Mouse (Mus musculus) ES-Bruce4 (cell line): ENCODE measurements around the gene Strap. TPM values are rescaled to one million over a fixed set of nuclear protein-coding genes. Genes with fewer than 3 reads are reported as not detected.
"Not testable (repeated sequence)": the region's sequence is repeated elsewhere in the genome, so short reads cannot be mapped to it uniquely, and the experiment has no call there.

Experiments used
- H3K27ac ChIP-seq: 2 replicates; pipeline ENCODE4 v1.5.1; 2012; ENCODE audit warnings: low read length, inconsistent platforms; ENCODE audit not compliant: insufficient read depth
- H3K27me3 ChIP-seq: 2 replicates; pipeline ENCODE4 v1.6.1; 2012; ENCODE audit warnings: mild to moderate bottlenecking, low read length, inconsistent platforms; ENCODE audit not compliant: control insufficient read depth, poor library complexity, insufficient read depth, severe bottlenecking
- H3K36me3 ChIP-seq: 2 replicates; pipeline ENCODE4 v1.6.1; 2012; ENCODE audit warnings: inconsistent platforms, mild to moderate bottlenecking, low read length, moderate library complexity; ENCODE audit not compliant: control insufficient read depth, poor library complexity, insufficient read depth, severe bottlenecking
- H3K4me1 ChIP-seq: one replicate; pipeline ENCODE4 v1.8.1; 2011; ENCODE audit warnings: low read length; ENCODE audit not compliant: control insufficient read depth, insufficient read depth
- H3K4me3 ChIP-seq: 2 replicates; pipeline ENCODE4 v1.5.1; 2011; ENCODE audit warnings: low read depth, mild to moderate bottlenecking, low read length
- H3K9ac ChIP-seq: 2 replicates; pipeline ENCODE4 v1.6.1; 2012; ENCODE audit warnings: low read depth, mild to moderate bottlenecking, inconsistent platforms; ENCODE audit not compliant: poor library complexity, severe bottlenecking
- H3K9me3 ChIP-seq: replicated peaks from 2 replicates; pipeline ENCODE4 v1.6.1; 2012; ENCODE audit warnings: mild to moderate bottlenecking, low read length, inconsistent platforms; ENCODE audit not compliant: control insufficient read depth, poor library complexity, insufficient read depth, severe bottlenecking
- CTCF ChIP-seq: IDR thresholded peaks from one replicate; pipeline ENCODE4 v1.8.1; 2011; ENCODE audit warnings: low read depth, low read length
- EP300 ChIP-seq: IDR thresholded peaks from 2 replicates; pipeline ENCODE4 v1.6.1; 2011; ENCODE audit warnings: low read depth, low read length; ENCODE audit not compliant: insufficient read depth
- POLR2A ChIP-seq: IDR thresholded peaks from one replicate; pipeline ENCODE4 v1.8.1; 2011; ENCODE audit warnings: low read length; ENCODE audit not compliant: insufficient read depth
- polyA plus RNA-seq: library from polyadenylated mRNA; stranded (reverse); fragments of >200 nt; gene quantifications from 2 replicates; pipeline ENCODE4 v1.2.4, GENCODE M21; 2011; ENCODE audit warnings: low read depth; ENCODE audit not compliant: missing spikeins, insufficient read depth, insufficient read length

Strap gene
- polyA plus RNA-seq, 1 experiment, result 117 TPM

GRCm38 (mm10) chr6:137704300-137704939 is 30.5 kb upstream of the Strap start:
- no peak for TF ChIP-seq CTCF
- Histone ChIP-seq H3K27me3 (no peaks in the 10 kb centered on the region), H3K4me1 (no peaks in the 10 kb centered on the region), H3K4me3 (no peak overlapping the region), H3K36me3 (no peaks in the 10 kb centered on the region), H3K9ac (no peak overlapping the region), H3K27ac (no peak overlapping the region), H3K9me3 (peaks cover under 1% of the 10 kb centered on the region; the same call in 1 of the 2 replicates)

DNA sequence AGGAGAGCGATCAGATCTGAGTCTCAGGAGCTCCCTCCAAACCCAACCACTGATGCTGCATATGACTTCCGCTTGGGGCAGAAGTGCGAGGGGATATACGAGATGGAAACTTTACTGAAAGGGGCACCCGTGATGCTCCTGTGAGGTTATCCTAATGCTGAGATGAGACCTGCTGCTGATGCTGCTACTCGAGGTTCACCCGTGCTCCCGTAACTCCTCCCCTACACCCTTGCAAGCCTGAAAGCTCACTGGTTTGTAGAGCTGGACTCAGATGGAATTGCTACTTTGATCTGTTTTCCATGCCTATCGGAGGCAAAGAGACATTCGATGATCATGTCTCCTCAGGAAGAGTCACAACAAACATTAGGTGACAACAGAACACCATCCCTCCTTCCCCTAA is 28.7 kb upstream of the Strap start:
- Histone ChIP-seq H3K4me1 (no peaks in the 10 kb centered on the region), H3K27me3 (no peaks in the 10 kb centered on the region), H3K4me3 (no peak overlapping the region), H3K9me3 (peaks cover 9% of the 10 kb centered on the region), H3K27ac (no peak overlapping the region), H3K36me3 (no peaks in the 10 kb centered on the region), H3K9ac (no peak overlapping the region)
- TF ChIP-seq POLR2A (no peak), EP300 (no peak), CTCF (no peak)

GRCm38 (mm10) chr6:137708726-137709405 is 26.0 kb upstream of the Strap start:
- H3K9me3 ChIP-seq, H3K4me1 ChIP-seq, H3K36me3 ChIP-seq, H3K4me3 ChIP-seq, H3K9ac ChIP-seq, H3K27me3 ChIP-seq: not testable (repeated sequence)
- peak overlapping the region; percentile 25; the same call in 1 of the 2 replicates for H3K27ac ChIP-seq

- Histone ChIP-seq H3K4me1 (no peaks in the 10 kb centered on the region), H3K4me3 (no peak overlapping the region), H3K9ac (no peak overlapping the region), H3K9me3 (peaks cover 9% of the 10 kb centered on the region), H3K27ac (no peak overlapping the region), H3K36me3 (no peaks in the 10 kb centered on the region), H3K27me3 (no peaks in the 10 kb centered on the region; the same call in 1 of the 2 replicates)
- no peak for TF ChIP-seq EP300
- no peak for TF ChIP-seq POLR2A
- TF ChIP-seq CTCF, result no peak
These were observed 24.5 kb upstream of the Strap start for GRCm38 (mm10) chr6:137710179-137711037.

DNA sequence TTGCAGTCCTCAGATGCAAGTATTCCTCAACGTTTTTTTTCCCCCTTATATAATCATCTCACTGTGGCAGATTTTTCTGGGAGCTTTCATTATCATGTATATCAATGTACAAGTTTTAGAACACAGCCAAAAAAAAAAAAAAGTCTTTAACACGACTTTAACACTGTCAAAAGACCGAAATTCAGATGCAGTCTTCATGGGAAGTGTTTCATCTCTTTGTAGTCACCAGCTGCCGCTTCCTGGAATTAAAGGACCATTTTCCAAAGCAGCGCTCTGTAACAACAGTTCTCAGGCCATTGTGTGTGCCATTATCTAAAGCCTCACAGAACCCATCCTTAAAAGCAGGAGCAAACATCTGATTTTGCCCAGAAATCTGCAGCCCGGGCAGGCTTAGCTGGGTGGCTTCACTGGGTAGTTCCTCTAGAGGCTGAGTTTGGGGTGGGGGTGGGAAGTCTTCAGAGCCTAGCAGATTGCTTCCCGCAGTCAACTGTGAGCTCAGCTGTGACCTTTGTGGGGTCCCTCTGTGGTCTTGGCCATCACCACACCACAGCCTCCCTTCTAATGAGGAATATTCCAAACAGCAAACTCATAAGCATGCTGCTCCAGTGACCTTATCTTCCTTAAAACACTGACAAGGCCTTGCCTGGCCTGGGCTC is 22.1 kb upstream of the Strap start:
- no peaks in the 10 kb centered on the region; the same call in 1 of the 2 replicates for H3K27me3 ChIP-seq
- no peak overlapping the region for H3K27ac ChIP-seq
- TF ChIP-seq CTCF, result no peak
- no peak for TF ChIP-seq POLR2A
- no peak for TF ChIP-seq EP300
- no peaks in the 10 kb centered on the region for H3K4me1 ChIP-seq
- no peak overlapping the region for H3K4me3 ChIP-seq
- no peak overlapping the region for H3K9ac ChIP-seq
- H3K36me3 ChIP-seq, result no peaks in the 10 kb centered on the region
- H3K9me3 ChIP-seq, result peaks cover 9% of the 10 kb centered on the region

- Histone ChIP-seq H3K27me3 (no peaks in the 10 kb centered on the region; the same call in 1 of the 2 replicates), H3K27ac (no peak overlapping the region), H3K9me3 (peaks cover 9% of the 10 kb centered on the region), H3K9ac (no peak overlapping the region), H3K36me3 (no peaks in the 10 kb centered on the region), H3K4me1 (no peaks in the 10 kb centered on the region), H3K4me3 (no peak overlapping the region)
- TF ChIP-seq EP300 (no peak), POLR2A (no peak), CTCF (no peak)
These were observed 21.6 kb upstream of the Strap start for GRCm38 (mm10) chr6:137713310-137713664.
